Mouse (Mus musculus) neural tube, embryonic 14.5 days (tissue): ENCODE data around the gene Tnnc1. TPM values are rescaled to one million over a fixed set of nuclear protein-coding genes. Genes with fewer than 3 reads are reported as not detected.
A peak's percentile ranks its signal among the peaks of the same experiment; 100 is the strongest.

Experiments used
- ATAC-seq: fragments of 200-750 bp; cut with Nextera tagmentation; 2 replicates; pipeline ENCODE4 v1.8.0; 2017; ENCODE audit warnings: low read depth, mild to moderate bottlenecking, moderate TSS enrichment, moderate library complexity
- H3K27ac ChIP-seq: fragments of 300-500 bp; sonication (generic); 2 replicates; pipeline ENCODE4 v1.5.1; 2014; ENCODE audit warnings: low read depth, mild to moderate bottlenecking, control low read depth, low read length, moderate library complexity, mixed read lengths
- H3K27me3 ChIP-seq: fragments of 300-500 bp; sonication (generic); 2 replicates; pipeline ENCODE4 v1.6.1; 2014; ENCODE audit warnings: low read length; ENCODE audit not compliant: control insufficient read depth, insufficient read depth
- H3K36me3 ChIP-seq: fragments of 300-500 bp; sonication (generic); 2 replicates; pipeline ENCODE4 v1.6.1; 2014; ENCODE audit warnings: low read length, mixed read lengths; ENCODE audit not compliant: control insufficient read depth, insufficient read depth
- H3K4me1 ChIP-seq: fragments of 300-500 bp; sonication (generic); 2 replicates; pipeline ENCODE4 v1.6.1; 2014; ENCODE audit warnings: low read length; ENCODE audit not compliant: control insufficient read depth, insufficient read depth
- H3K4me2 ChIP-seq: fragments of 300-500 bp; sonication (generic); 2 replicates; pipeline ENCODE4 v1.6.1; 2014; ENCODE audit warnings: mild to moderate bottlenecking, low read depth, low read length, control low read depth
- H3K4me3 ChIP-seq: fragments of 300-500 bp; sonication (generic); 2 replicates; pipeline ENCODE4 v1.5.1; 2014; ENCODE audit warnings: low read depth, low read length, control low read depth, mixed read lengths
- H3K9ac ChIP-seq: fragments of 300-500 bp; sonication (generic); replicated peaks from 2 replicates; pipeline ENCODE4 v1.6.1; 2014; ENCODE audit warnings: low read depth, mild to moderate bottlenecking, control low read depth, low read length, mixed read lengths
- H3K9me3 ChIP-seq: fragments of 300-500 bp; sonication (generic); 2 replicates; pipeline ENCODE4 v1.6.1; 2016; ENCODE audit warnings: low read length; ENCODE audit not compliant: control insufficient read depth
- WGBS: fragments of 180-500 bp; shearing (Covaris S2); extraction: QIAGEN DNeasy Blood & Tissue Kit; methylation state at CpG from one replicate; pipeline ENCODE4 v1.1.7; 2014; 5-methylcytosine and 5-hydroxymethylcytosine counted together
- polyA plus RNA-seq: library from polyadenylated mRNA; unstranded; fragments of >200 nt; fragmentation: Nextera tagmentation; extraction: Ambion mirVana; gene quantifications from 2 replicates; pipeline ENCODE4 v1.2.1, GENCODE M21; 2014

Tnnc1 gene
- 4.1 and 5.5 TPM in 2 replicates for polyA plus RNA-seq

- 69% methylated on average over 2 of the region's 2 CpGs for WGBS
- H3K9ac ChIP-seq, result peak within 1 kb of the TSS; percentile 88
- H3K27me3 ChIP-seq, result no peaks in the 10 kb centered on the region
Observed at GRCm38 (mm10) chr14:31208084-31208483, at the start of gene Tnnc1. TSS of gene Tnnc1 (plus strand) at chr14:31208312.

GRCm38 (mm10) chr14:31160196-31161150, 47.6 kb upstream of the Tnnc1 start:
- Histone ChIP-seq H3K36me3 (no peaks in the 10 kb centered on the region), H3K9me3 (no peaks in the 10 kb centered on the region), H3K9ac (no peak overlapping the region), H3K4me2 (no peak overlapping the region), H3K4me3 (no peak overlapping the region), H3K27me3 (no peaks in the 10 kb centered on the region), H3K27ac (no peak overlapping the region), H3K4me1 (no peaks in the 10 kb centered on the region)
- 84% methylated on average over 27 of the region's 27 CpGs for WGBS
- no peak for ATAC-seq

More at GRCm38 (mm10) chr14:31208084-31208483, at the start of gene Tnnc1:
- peak within 1 kb of the TSS; percentile 98 for H3K4me2 ChIP-seq
- H3K27ac ChIP-seq, result peak within 1 kb of the TSS; percentile 93
- H3K9me3 ChIP-seq, result no peaks in the 10 kb centered on the region
- peaks cover 18% of the 10 kb centered on the region; the same call in 1 of the 2 replicates for H3K4me1 ChIP-seq
- peaks cover 14% of the 10 kb centered on the region for H3K36me3 ChIP-seq
- peak within 1 kb of the TSS; percentile 75; the same call in 1 of the 2 replicates for H3K4me3 ChIP-seq
- ATAC-seq, result no peak

GRCm38 (mm10) chr14:31161191-31161590, 46.9 kb upstream of the Tnnc1 start:
- Histone ChIP-seq H3K4me3 (no peak overlapping the region), H3K9ac (no peak overlapping the region), H3K27ac (no peak overlapping the region), H3K27me3 (no peaks in the 10 kb centered on the region), H3K36me3 (no peaks in the 10 kb centered on the region), H3K4me1 (peaks cover under 1% of the 10 kb centered on the region; the same call in 1 of the 2 replicates), H3K4me2 (no peak overlapping the region), H3K9me3 (no peaks in the 10 kb centered on the region)
- WGBS, result 86% methylated on average over 7 of the region's 7 CpGs
- ATAC-seq, result no peak

GRCm38 (mm10) chr14:31161638-31162037, 46.5 kb upstream of the Tnnc1 start:
- Histone ChIP-seq H3K4me1 (peaks cover 3% of the 10 kb centered on the region; the same call in 1 of the 2 replicates), H3K36me3 (no peaks in the 10 kb centered on the region), H3K9ac (no peak overlapping the region), H3K9me3 (no peaks in the 10 kb centered on the region), H3K4me2 (no peak overlapping the region), H3K27me3 (no peaks in the 10 kb centered on the region), H3K27ac (no peak overlapping the region), H3K4me3 (no peak overlapping the region)
- no peak for ATAC-seq
- 75% methylated on average over 10 of the region's 10 CpGs for WGBS

- H3K27me3 ChIP-seq, result no peaks in the 10 kb centered on the region
- no peak overlapping the region for H3K9ac ChIP-seq
- no peak overlapping the region for H3K4me3 ChIP-seq
- no peaks in the 10 kb centered on the region for H3K36me3 ChIP-seq
- WGBS, result 90% methylated on average over 8 of the region's 8 CpGs
- no peak overlapping the region for H3K4me2 ChIP-seq
- H3K27ac ChIP-seq, result no peak overlapping the region
- H3K4me1 ChIP-seq, result peaks cover 3% of the 10 kb centered on the region; the same call in 1 of the 2 replicates
- ATAC-seq, result no peak
- H3K9me3 ChIP-seq, result no peaks in the 10 kb centered on the region
Observed at GRCm38 (mm10) chr14:31164067-31164466, 44.0 kb upstream of the Tnnc1 start.

- peaks cover 3% of the 10 kb centered on the region; the same call in 1 of the 2 replicates for H3K4me1 ChIP-seq
- no peak overlapping the region for H3K4me2 ChIP-seq
- 73% methylated on average over 2 of the region's 2 CpGs for WGBS
- no peak for ATAC-seq
- H3K36me3 ChIP-seq, result 0 out of 2 replicates have a peak, but pooled peaks cover 1% of the 10 kb centered on the region
- H3K27ac ChIP-seq, result no peak overlapping the region
- no peaks in the 10 kb centered on the region for H3K27me3 ChIP-seq
- H3K9ac ChIP-seq, result no peak overlapping the region
- no peak overlapping the region for H3K4me3 ChIP-seq
- H3K9me3 ChIP-seq, result no peaks in the 10 kb centered on the region
Observed at GRCm38 (mm10) chr14:31165010-31165409, 43.1 kb upstream of the Tnnc1 start.

GRCm38 (mm10) chr14:31165458-31165857, 42.7 kb upstream of the Tnnc1 start:
- 0 out of 2 replicates have a peak, but pooled peaks cover 6% of the 10 kb centered on the region for H3K36me3 ChIP-seq
- H3K9me3 ChIP-seq, result no peaks in the 10 kb centered on the region
- H3K27me3 ChIP-seq, result no peaks in the 10 kb centered on the region
- no peak overlapping the region for H3K9ac ChIP-seq
- H3K4me3 ChIP-seq, result no peak overlapping the region
- ATAC-seq, result no peak
- H3K4me2 ChIP-seq, result no peak overlapping the region
- H3K27ac ChIP-seq, result no peak overlapping the region
- peaks cover 3% of the 10 kb centered on the region; the same call in 1 of the 2 replicates for H3K4me1 ChIP-seq
- 62% methylated on average over 7 of the region's 7 CpGs for WGBS

- H3K4me1 ChIP-seq, result peaks cover 3% of the 10 kb centered on the region; the same call in 1 of the 2 replicates
- no peak for ATAC-seq
- H3K4me3 ChIP-seq, result no peak overlapping the region
- H3K9me3 ChIP-seq, result no peaks in the 10 kb centered on the region
- H3K27me3 ChIP-seq, result no peaks in the 10 kb centered on the region
- H3K36me3 ChIP-seq, result peaks cover 10% of the 10 kb centered on the region
- no peak overlapping the region for H3K9ac ChIP-seq
- peak overlapping the region; percentile 6; the same call in 1 of the 2 replicates for H3K4me2 ChIP-seq
- 64% methylated on average over 10 of the region's 10 CpGs for WGBS
- H3K27ac ChIP-seq, result no peak overlapping the region
Observed at GRCm38 (mm10) chr14:31165991-31166630, 42.0 kb upstream of the Tnnc1 start.
